Mouse (Mus musculus) thymus, postnatal 14 days (tissue): ENCODE data around the gene Arel1.

ENCODE experiments used
- DNase-seq: peaks from one replicate; pipeline ENCODE4 v3.0.0; 2021

Arel1 gene

GRCm38 (mm10) chr12:84907024-84907626, 63.6 kb downstream of the Arel1 start:
- DNase-seq: no peak

- DNase-seq: no peak
Observed at GRCm38 (mm10) chr12:84904399-84904798, 66.3 kb downstream of the Arel1 start.

DNA sequence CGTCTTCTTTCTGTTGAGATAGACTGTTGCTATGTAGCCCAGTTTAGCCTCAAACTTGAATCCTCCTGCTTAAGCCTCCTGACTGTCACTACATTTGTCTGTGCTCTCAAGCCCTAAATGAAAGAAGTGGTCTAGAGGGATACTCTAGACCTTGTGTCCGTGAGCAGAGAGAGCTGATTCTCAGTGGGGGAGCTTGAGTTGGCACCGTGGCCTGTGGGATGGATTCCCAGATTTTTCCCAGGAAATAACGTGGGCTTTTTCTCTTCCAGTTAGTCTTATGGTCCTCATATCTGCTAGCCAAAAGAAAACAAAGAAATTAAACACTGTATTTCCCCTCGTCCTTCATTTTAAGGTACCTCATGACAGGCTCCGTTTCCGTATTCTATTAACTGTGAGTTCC, 70.4 kb downstream of the Arel1 start:
- DNase-seq: no peak

- no peak for DNase-seq
Observed at GRCm38 (mm10) chr12:84897322-84897721, 73.4 kb downstream of the Arel1 start.

- no peak for DNase-seq
Observed at GRCm38 (mm10) chr12:84896235-84896634, 74.5 kb downstream of the Arel1 start.

DNA sequence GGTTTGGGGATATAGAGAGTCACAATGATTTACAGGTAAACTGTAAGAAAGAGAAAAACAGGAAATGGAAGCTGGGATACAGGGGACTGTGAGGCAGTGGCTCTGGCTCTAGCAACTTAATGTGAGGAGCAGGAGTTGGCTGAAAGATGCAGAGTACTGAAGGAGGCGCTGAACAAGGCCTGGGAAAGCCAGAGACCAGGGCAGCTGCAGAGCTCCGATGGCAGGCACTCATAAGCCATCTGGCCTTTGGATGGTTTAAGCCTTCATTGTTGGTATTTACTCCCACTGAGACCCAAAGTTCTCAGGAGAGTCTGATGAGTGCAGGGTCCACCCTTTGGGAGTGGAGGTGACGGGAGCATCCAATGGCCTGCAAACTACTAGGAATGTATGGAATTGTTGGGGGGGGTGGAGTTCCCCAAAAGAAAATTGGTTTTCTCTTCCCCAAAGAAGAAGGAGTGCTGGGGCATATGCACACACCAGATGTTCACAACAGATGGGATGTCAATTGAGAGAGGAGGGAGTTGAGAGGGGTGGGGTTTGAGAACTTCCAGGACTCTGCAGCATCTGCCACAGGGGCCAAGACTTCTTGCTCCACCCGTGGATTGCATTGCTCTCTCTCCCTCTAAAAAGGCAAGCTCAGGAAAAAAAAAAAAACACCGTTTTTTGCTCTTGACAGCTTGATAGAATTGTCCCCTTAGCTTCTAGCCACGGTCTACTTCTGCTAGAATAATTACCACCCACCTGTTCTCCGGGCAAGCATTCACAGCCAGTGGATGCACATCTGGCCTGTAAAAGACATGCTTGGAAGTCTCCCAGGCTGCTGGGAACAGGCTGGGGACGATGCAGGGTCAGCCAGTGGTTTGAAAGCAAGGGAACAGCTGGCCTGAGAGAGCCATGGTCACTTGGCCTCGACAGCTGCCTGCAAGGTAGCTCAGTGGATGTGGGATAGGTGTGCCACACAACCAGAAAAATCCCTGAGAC, 76.8 kb downstream of the Arel1 start:
- DNase-seq: no peak

GRCm38 (mm10) chr12:84890289-84890688, 80.4 kb downstream of the Arel1 start:
- DNase-seq: no peak

GRCm38 (mm10) chr12:84885107-84885876, 85.4 kb downstream of the Arel1 start:
- DNase-seq: no peak

- no peak for DNase-seq
Observed at GRCm38 (mm10) chr12:84884423-84885076, 86.2 kb downstream of the Arel1 start.

DNA sequence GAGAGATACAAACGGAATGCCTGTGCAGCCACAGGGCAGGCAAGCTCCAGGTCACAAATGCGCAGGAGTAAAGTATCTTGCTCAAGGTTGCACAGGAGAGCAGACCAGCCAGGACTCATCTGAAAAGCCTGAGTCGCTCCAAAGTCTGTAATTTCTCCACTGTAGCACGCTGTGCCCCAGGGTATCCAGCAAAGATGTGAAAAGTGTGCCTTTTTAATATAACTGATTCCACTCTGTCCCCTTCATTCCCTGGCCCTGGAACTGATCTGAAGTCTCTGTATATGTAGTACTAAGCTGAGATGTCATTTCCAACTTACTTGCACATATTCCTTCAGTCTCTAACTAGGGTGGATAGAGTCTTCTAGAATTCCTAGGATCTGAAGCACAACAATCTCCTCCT, 87.9 kb downstream of the Arel1 start:
- no peak for DNase-seq

- DNase-seq: no peak
Observed at GRCm38 (mm10) chr12:84880091-84880490, 90.6 kb downstream of the Arel1 start.

DNA sequence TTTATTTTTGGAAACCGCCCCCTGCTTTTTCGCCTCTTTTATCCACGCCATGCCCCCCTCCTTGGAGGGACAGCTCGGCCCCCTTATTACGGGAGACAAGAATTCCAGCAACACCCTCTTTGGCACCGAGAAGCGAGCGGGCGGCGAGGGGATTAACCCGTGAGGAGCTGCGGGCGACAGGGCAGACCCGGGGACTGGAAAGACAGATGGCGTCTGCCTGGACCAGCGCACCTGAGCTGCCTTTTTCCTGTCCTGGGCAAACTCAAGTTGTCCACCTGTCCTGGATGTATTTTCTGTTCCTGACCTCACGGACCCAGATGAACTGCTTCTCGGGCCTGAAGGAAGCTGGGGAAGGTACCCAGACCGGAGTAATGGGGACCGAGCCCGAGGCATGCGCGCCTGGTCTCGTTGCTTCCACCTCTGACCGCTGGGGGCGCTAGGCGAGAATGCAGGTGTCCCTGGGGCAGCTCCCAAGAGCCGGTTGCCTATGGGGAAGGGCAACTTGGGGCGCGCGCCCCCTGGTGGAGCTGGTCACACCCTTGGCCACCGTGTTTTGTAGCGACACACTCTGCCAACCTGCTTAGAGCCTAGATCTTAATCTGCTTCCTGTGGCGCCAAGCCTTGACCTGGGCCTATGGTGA, 94.1 kb downstream of the Arel1 start, which contains the start of gene Ltbp2:
Gene Ltbp2, minus strand, starts transcription at position 52 of the 641 bp plus-strand sequence.
- DNase-seq: peak; percentile 94

DNA sequence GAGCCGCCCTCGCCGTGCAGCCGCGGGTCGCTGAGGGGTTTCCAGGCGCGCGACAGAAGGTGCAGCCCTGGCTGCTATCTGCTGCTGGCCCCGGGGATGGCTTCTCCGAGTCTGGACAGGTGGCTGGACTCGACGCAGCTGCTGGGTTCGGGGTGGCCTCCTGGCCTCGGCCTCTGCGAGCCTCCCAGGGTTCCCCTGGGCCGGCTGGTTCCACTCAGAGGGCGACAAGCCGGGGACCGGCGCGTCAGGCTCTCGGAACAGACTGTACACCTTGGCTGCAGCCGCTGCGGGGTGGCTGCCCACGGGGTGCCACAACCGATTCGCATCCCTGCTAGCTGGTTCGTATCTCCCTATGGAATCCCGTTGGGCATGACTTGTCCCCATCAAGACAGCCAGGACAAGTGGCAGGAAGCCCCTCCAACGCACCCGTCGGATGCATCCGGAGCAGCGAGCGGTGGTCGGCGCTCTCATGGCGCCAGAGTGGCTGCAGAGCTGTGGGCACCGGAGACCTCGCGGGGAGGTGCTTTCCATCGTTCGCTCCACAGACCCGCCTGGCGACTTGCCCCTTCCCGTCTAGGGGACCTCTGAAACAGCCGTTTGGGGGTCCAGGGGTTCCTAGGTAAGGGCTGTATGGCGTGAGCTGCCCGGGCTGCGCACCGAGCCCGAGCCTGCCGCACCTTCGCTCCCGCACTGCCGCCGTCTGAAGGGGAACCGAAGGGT, 94.8 kb downstream of the Arel1 start:
- DNase-seq: peak; percentile 23

GRCm38 (mm10) chr12:84873434-84873833, 97.3 kb downstream of the Arel1 start:
- no peak for DNase-seq

GRCm38 (mm10) chr12:84872310-84872709, 98.4 kb downstream of the Arel1 start:
- no peak for DNase-seq
